Mouse (Mus musculus) embryonic facial prominence, embryonic 14.5 days (tissue): ENCODE data around the gene Gm10912. TPM values are rescaled to one million over a fixed set of nuclear protein-coding genes. Genes with fewer than 3 reads are reported as not detected.
"Not testable (repeated sequence)": the region's sequence is repeated elsewhere in the genome, so short reads cannot be mapped to it uniquely, and the experiment has no call there.

Experiments used
- ATAC-seq: fragments of 200-750 bp; cut with Nextera tagmentation; 2 replicates; pipeline ENCODE4 v1.8.0; 2017; ENCODE audit warnings: low read depth, moderate number of reproducible peaks, moderate TSS enrichment
- DNase-seq: peaks from one replicate; pipeline ENCODE4 v3.0.0-alpha.2; 2015; ENCODE audit warnings: low spot score
- H3K27ac ChIP-seq: fragments of 300-500 bp; sonication (generic); replicated peaks from 2 replicates; pipeline ENCODE4 v1.5.1; 2014; ENCODE audit warnings: low read depth, mild to moderate bottlenecking, low read length, moderate library complexity
- H3K27me3 ChIP-seq: fragments of 300-500 bp; sonication (generic); replicated peaks from 2 replicates; pipeline ENCODE4 v1.6.1; 2014; ENCODE audit warnings: low read length; ENCODE audit not compliant: control insufficient read depth, insufficient read depth
- H3K36me3 ChIP-seq: fragments of 300-500 bp; sonication (generic); 2 replicates; pipeline ENCODE4 v1.6.1; 2014; ENCODE audit warnings: low read length, mixed read lengths; ENCODE audit not compliant: control insufficient read depth, insufficient read depth
- H3K4me1 ChIP-seq: fragments of 300-500 bp; sonication (generic); 2 replicates; pipeline ENCODE4 v1.6.1; 2014; ENCODE audit warnings: antibody characterized with exemption, low read length; ENCODE audit not compliant: control insufficient read depth, insufficient read depth
- H3K4me2 ChIP-seq: fragments of 300-500 bp; sonication (generic); 2 replicates; pipeline ENCODE4 v1.6.1; 2014; ENCODE audit warnings: low read depth, mild to moderate bottlenecking, low read length, moderate library complexity, mixed read lengths
- H3K4me3 ChIP-seq: fragments of 300-500 bp; sonication (generic); 2 replicates; pipeline ENCODE4 v1.5.1; 2014; ENCODE audit warnings: low read depth, mild to moderate bottlenecking, low read length
- H3K9ac ChIP-seq: fragments of 300-500 bp; sonication (generic); 2 replicates; pipeline ENCODE4 v1.6.1; 2014; ENCODE audit warnings: low read depth, mild to moderate bottlenecking, low read length, moderate library complexity, mixed read lengths
- H3K9me3 ChIP-seq: fragments of 300-500 bp; sonication (generic); 2 replicates; pipeline ENCODE4 v1.6.1; 2016; ENCODE audit warnings: low read length; ENCODE audit not compliant: control insufficient read depth
- WGBS: fragments of 180-500 bp; shearing (Covaris S2); extraction: QIAGEN DNeasy Blood & Tissue Kit; methylation state at CpG from one replicate; pipeline ENCODE4 v1.1.7; 2014; 5-methylcytosine and 5-hydroxymethylcytosine counted together
- polyA plus RNA-seq: library from polyadenylated mRNA; unstranded; fragments of >200 nt; fragmentation: Nextera tagmentation; extraction: Ambion mirVana; gene quantifications from 2 replicates; pipeline ENCODE4 v1.2.1, GENCODE M21; 2014

Gm10912 gene
- polyA plus RNA-seq, 1 experiment from 2014 or later = not detected

DNA sequence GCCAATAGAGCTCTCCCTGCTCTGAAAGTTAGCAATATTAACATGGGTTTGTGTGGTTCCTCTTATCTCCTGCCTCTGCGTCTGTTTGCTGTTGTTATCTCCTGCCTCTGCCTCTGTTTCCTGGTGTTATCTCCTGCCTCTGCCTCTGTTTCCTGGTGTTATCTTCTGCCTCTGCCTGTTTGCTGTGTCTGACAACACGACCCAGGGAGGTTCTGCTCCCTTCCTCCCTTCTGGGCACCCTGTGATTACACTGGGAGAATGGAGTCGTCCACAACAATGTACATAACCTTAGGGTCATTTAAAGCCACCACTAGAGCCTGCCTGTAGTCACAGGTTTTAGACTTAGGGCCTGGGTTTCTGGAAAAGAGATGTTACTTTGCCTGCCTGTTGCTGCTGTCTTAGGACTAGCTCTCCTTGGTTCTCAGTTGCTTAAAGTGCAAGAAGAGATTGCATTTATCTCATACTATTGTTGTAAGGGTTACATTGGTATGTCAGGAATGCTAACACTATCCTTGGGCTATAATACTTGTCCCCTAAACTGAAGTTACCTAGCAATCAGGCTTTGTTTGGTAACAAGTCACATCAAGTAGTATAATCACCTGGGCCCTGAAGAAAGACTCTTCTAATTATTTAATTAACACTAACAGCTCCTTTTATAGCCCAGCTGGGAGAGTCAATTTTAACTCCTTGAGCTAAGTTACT is 33.1 kb downstream of the Gm10912 start:
- 43% methylated on average over 3 of the region's 3 CpGs for WGBS
- Histone ChIP-seq H3K9me3 (no peaks in the 10 kb centered on the region), H3K4me2 (no peak overlapping the region), H3K4me3 (no peak overlapping the region), H3K4me1 (peaks cover 3% of the 10 kb centered on the region; the same call in 1 of the 2 replicates), H3K27me3 (no peaks in the 10 kb centered on the region), H3K9ac (no peak overlapping the region), H3K36me3 (no peaks in the 10 kb centered on the region), H3K27ac (no peak overlapping the region; the same call in 1 of the 2 replicates)
- ATAC-seq = peak; percentile 13; the same call in 1 of the 2 replicates
- peak; percentile 20 for DNase-seq

DNA sequence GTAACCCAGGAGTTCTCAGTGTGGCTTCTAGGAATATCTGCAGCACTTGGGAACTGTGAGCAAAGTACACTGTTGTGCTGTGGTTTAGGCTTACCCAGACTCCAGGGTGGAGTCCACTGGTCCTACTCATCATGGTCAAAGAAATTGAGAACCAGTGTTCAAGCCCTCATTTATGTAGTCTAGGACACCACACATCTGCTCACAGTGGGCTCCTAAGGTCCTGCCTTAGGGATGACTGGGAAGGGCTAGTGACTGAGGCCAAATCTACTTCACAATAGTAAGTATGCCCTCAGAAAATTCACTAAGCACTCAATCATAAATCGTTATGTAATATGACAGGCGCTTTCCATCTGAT is 33.6 kb downstream of the Gm10912 start:
- no peaks in the 10 kb centered on the region for H3K27me3 ChIP-seq
- H3K27ac ChIP-seq = no peak overlapping the region
- ATAC-seq (peak; percentile 22; the same call in 1 of the 2 replicates), DNase-seq (no peak)
- no peaks in the 10 kb centered on the region for H3K9me3 ChIP-seq
- H3K36me3 ChIP-seq = no peaks in the 10 kb centered on the region
- H3K9ac ChIP-seq = no peak overlapping the region
- WGBS = 83% methylated on average over 2 of the region's 2 CpGs
- H3K4me1 ChIP-seq = peaks cover 3% of the 10 kb centered on the region; the same call in 1 of the 2 replicates
- no peak overlapping the region for H3K4me3 ChIP-seq
- no peak overlapping the region for H3K4me2 ChIP-seq

DNA sequence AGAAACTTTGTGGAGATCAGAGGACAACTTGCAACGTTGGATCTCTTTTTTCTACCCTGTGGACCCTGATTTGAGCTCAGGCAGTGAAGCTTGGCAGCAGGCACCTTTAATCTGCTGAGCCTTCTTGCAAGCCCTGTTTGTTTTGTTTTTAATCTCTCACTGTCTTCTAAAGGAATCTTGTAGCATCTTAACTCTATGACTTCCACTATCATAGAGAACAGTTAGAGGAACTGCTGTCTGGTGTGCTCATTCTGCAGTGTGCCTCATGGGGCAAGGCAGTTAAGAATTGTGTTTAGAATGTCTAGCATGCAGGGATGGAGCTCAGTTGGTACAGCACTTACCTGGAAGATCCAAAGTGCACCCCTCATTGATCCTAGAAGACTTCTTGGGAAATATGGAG is 34.3 kb downstream of the Gm10912 start:
- H3K9me3 ChIP-seq = no peaks in the 10 kb centered on the region
- no peak overlapping the region for H3K27ac ChIP-seq
- 41% methylated on average over 1 of the region's 1 CpGs for WGBS
- H3K9ac ChIP-seq = no peak overlapping the region
- ATAC-seq (no peak), DNase-seq (no peak)
- H3K4me2 ChIP-seq = no peak overlapping the region
- no peaks in the 10 kb centered on the region for H3K36me3 ChIP-seq
- H3K4me3 ChIP-seq = no peak overlapping the region
- H3K4me1 ChIP-seq = peaks cover 3% of the 10 kb centered on the region; the same call in 1 of the 2 replicates
- no peaks in the 10 kb centered on the region for H3K27me3 ChIP-seq

DNA sequence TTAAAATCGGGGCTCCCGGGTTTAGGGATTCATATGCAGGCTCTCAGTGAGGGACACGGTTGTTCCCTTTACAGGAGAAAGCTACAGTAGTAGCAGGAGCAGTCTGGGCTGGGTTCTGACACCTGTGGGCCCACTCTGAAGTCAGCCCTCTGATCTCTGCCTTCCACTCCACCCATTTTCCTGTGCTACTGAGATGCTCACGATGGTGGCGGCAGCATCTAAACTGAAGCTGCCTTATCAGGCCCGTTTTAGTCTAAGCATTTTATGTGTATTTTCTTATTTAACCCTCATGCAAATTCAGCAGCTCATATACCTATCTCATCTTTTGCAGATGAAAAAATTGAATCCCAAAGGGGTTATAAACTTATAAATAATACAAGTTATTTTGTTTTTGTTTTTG is 39.2 kb downstream of the Gm10912 start:
- no peaks in the 10 kb centered on the region for H3K27me3 ChIP-seq
- no peak overlapping the region for H3K9ac ChIP-seq
- ATAC-seq (no peak), DNase-seq (no peak)
- peaks cover 3% of the 10 kb centered on the region; the same call in 1 of the 2 replicates for H3K4me1 ChIP-seq
- H3K4me3 ChIP-seq = no peak overlapping the region
- no peaks in the 10 kb centered on the region for H3K36me3 ChIP-seq
- no peak overlapping the region for H3K4me2 ChIP-seq
- 91% methylated on average over 6 of the region's 6 CpGs for WGBS
- no peak overlapping the region for H3K27ac ChIP-seq
- no peaks in the 10 kb centered on the region for H3K9me3 ChIP-seq

DNA sequence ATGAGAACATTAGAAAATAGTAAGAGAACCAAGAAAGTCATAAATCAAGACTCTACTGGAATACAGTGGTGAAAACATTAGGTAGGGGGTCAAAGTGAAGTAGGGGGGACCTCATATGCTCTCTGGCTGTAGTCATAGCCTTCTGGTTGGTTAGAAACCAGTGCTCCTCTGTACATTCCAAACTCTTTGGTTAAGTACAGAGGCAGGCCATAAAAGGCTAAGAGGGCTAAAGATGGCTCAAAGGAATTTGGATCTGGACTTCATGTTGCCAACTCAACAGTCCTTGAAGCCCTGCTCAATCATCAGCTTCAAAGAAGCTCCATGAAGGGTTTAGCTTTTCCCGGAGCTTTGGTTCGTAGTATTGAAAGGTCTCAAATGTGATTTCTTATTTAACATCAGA is 43.4 kb downstream of the Gm10912 start:
- H3K4me2 ChIP-seq, DNase-seq, H3K9me3 ChIP-seq, H3K4me3 ChIP-seq, H3K36me3 ChIP-seq, H3K4me1 ChIP-seq, H3K27me3 ChIP-seq, ATAC-seq, H3K9ac ChIP-seq, H3K27ac ChIP-seq: not testable (repeated sequence)
- 80% methylated on average over 2 of the region's 2 CpGs for WGBS

DNA sequence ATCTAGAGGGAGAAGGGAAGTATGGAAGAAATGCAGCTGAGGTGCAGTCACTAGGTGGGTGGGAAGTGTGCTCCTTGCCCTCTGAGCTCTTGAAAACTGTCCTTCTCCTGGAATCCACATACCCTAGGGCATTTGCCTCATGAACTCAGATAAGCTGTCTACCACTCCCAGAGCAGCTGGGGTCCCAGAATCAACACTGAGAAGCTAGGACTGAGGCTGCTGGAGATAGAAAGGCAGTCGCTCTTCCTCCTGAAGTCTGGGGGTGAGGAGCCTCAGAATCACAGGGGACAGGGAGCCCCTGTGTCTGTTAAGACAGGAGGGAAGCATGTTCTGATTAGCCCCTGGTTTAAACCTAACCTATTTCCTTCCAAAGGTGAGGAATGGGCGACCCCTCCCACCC is 43.9 kb downstream of the Gm10912 start:
- H3K4me1 ChIP-seq = no peaks in the 10 kb centered on the region
- 67% methylated on average over 2 of the region's 2 CpGs for WGBS
- H3K4me2 ChIP-seq = no peak overlapping the region
- H3K27me3 ChIP-seq = no peaks in the 10 kb centered on the region
- no peak for DNase-seq
- no peak overlapping the region for H3K27ac ChIP-seq
- ATAC-seq = no peak
- no peaks in the 10 kb centered on the region for H3K36me3 ChIP-seq
- H3K4me3 ChIP-seq = no peak overlapping the region
- H3K9me3 ChIP-seq = no peaks in the 10 kb centered on the region
- H3K9ac ChIP-seq = no peak overlapping the region

DNA sequence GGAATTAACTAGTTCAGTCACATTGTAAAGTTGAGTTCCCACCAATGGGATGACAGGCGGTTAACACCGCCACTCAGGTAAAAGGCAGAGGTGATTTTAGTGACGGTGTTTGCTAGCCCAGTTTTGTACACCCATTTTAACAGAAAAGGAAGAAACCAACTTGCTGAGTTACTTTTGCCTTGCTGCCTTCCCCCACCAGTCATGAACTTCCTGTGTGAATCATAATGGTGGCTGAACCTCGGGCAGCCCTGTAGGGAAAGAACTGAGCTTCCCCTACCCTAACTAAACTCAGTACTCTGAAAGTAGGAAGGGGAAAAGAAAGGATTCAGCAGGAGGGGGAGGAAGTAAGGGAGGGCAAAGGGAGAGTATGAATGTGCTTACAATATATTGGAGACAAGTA is 44.4 kb downstream of the Gm10912 start:
- WGBS = 77% methylated on average over 4 of the region's 4 CpGs
- Histone ChIP-seq H3K27ac (no peak overlapping the region), H3K4me1 (no peaks in the 10 kb centered on the region), H3K36me3 (no peaks in the 10 kb centered on the region), H3K9me3 (no peaks in the 10 kb centered on the region), H3K9ac (no peak overlapping the region), H3K4me2 (no peak overlapping the region), H3K4me3 (no peak overlapping the region), H3K27me3 (no peaks in the 10 kb centered on the region)
- DNase-seq (no peak), ATAC-seq (no peak)

DNA sequence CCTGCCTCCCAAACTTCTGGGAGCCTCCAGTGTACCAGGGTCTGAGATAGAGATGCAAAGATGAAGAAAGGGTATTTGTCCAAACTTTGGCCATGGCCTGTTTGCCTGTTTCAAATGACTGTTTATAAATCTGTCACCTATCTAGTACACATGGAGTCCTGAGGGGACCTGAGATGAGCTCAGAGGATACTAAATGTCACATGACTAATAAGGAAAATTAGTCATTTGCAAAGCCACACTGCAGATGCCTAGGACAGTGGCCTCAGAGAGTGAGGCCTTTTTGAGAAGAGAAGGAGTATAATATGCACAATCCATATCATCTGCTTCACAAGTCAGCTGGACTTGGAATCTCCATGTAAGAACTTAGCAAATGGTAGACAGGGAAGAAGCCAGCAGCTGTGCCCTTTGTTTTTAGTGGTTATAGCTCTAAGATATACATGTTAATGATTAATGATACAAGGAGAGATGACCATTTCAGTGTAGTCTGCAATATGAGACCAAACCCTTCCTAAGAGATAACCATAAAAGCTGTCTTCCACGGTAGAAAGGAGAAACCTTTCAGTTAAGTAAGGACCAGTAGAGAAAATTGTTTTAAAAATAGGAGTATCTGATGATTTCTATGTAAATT is 45.7 kb downstream of the Gm10912 start:
- H3K36me3 ChIP-seq, H3K9me3 ChIP-seq, DNase-seq, H3K4me1 ChIP-seq, H3K4me3 ChIP-seq, H3K27ac ChIP-seq, H3K9ac ChIP-seq, H3K4me2 ChIP-seq, ATAC-seq, H3K27me3 ChIP-seq: not testable (repeated sequence)
- no CpG with 5 or more reads among the region's 1 CpGs for WGBS

DNA sequence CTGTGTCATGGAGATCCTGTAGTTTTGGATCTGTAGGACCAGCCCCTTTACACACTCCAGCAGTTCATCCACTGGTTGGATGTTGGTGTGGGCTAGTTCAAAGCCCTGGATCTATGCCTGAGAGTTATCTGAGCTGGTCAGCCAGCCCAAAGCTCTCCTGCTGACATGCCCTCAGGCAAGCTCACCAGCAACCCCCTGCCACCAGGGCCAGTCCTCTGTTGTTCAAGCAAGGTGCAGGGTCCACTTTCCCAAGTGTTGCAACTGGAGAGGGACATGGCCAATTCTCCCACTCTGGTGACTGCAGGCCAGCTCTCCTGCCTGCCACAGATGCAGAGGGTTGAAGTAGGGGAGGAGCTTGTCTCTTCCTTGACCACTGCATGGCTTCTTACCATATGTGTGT is 47.9 kb downstream of the Gm10912 start:
- ATAC-seq, H3K27ac ChIP-seq, H3K9ac ChIP-seq, H3K4me3 ChIP-seq, H3K4me1 ChIP-seq, H3K27me3 ChIP-seq, H3K36me3 ChIP-seq, H3K4me2 ChIP-seq, DNase-seq, H3K9me3 ChIP-seq: not testable (repeated sequence)
